Mouse (Mus musculus): ENCODE measurements around the gene Gm10053. TPM values are rescaled to one million over a fixed set of nuclear protein-coding genes. Genes with fewer than 3 reads are reported as not detected.

Gene Gm10053
- polyA plus RNA-seq, 1 experiment from 2014 or later = 252 TPM

DNA sequence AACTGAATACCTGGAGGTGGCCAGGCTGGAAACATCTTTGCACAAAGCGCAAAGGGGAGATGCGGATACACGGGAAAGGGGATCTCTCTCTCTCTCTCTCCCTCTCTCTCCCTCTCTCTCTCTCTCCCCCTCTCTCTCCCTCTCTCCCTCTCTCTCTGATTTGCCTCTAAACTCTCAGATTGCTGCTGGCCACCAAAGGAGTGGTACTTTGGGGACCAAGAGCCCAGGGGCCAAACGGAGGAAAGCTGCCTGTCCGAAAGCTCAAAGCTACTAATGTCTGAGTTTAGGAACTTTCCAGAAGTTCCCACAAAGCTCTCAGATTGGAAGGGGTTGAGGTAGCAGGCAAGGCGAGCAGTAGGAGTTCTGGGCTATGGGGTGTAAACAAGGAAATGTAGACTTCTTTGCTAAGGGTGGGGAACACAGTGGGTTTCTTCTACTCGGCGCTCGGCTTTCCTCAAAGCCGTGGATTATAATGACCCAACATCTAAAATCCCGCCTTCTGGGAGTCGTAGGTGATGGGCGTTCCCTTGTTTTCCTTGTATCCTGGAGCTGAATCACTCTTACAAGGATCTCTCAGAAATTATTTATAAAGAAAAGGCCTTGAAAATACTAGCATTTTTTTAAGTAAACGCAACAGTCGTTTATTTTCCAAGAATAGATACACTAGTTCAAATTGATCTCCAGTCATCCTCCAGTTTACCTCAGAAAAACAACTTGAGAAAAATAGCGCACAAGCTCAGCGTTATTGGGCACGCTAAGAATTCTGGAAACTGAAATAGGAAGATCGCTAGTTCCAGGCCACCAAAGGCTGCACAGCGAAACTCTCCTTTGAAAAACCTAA is 22.6 kb downstream of the Gm10053 start:
- Histone ChIP-seq H3K27ac (replicated peaks; ENCODE audit: low read depth, low read length) (no peak overlapping the region), H3K36me3 (ENCODE audit: control insufficient read depth, insufficient read depth, low read length) (no peaks in the 10 kb centered on the region), H3K4me2 (ENCODE audit: low read length) (no peak overlapping the region), H3K4me3 (replicated peaks; ENCODE audit: low read depth, low read length) (no peak overlapping the region), H3K9ac (replicated peaks; ENCODE audit: low read length) (no peak overlapping the region), H3K4me1 (ENCODE audit: control insufficient read depth, insufficient read depth, low read length) (peaks cover 18% of the 10 kb centered on the region; the same call in 1 of the 2 replicates), H3K9me3 (ENCODE audit: control insufficient read depth, low read length) (no peaks in the 10 kb centered on the region), H3K27me3 (ENCODE audit: control insufficient read depth, insufficient read depth, low read length) (peaks cover 70% of the 10 kb centered on the region)
- peak; percentile 55 for DNase-seq
- whole genome bisulfite sequencing = 1% methylated on average over 20 of the region's 20 CpGs
- ATAC-seq (ENCODE audit: low FRiP score, low TSS enrichment) = no peak

- peak; percentile 57 for DNase-seq
- no peak overlapping the region for H3K9ac ChIP-seq (replicated peaks; ENCODE audit: low read length)
- H3K36me3 ChIP-seq (ENCODE audit: control insufficient read depth, insufficient read depth, low read length) = no peaks in the 10 kb centered on the region
- 2% methylated on average over 34 of the region's 34 CpGs for WGBS
- peak overlapping the region; percentile 39 for H3K4me3 ChIP-seq (replicated peaks; ENCODE audit: low read depth, low read length)
- H3K27ac ChIP-seq (replicated peaks; ENCODE audit: low read depth, low read length) = no peak overlapping the region
- no peak for ATAC-seq (ENCODE audit: low FRiP score, low TSS enrichment)
- H3K27me3 ChIP-seq (ENCODE audit: control insufficient read depth, insufficient read depth, low read length) = peaks cover 74% of the 10 kb centered on the region
- peaks cover 18% of the 10 kb centered on the region; the same call in 1 of the 2 replicates for H3K4me1 ChIP-seq (ENCODE audit: control insufficient read depth, insufficient read depth, low read length)
- H3K9me3 ChIP-seq (ENCODE audit: control insufficient read depth, low read length) = no peaks in the 10 kb centered on the region
- H3K4me2 ChIP-seq (ENCODE audit: low read length) = peak overlapping the region; percentile 74
Measured at GRCm38 (mm10) chr19:24898737-24899577, 23.5 kb downstream of the Gm10053 start.

- ATAC-seq (ENCODE audit: low FRiP score, low TSS enrichment) = peak; percentile 58
- DNase-seq = peak; percentile 70
- Histone ChIP-seq H3K9me3 (ENCODE audit: control insufficient read depth, low read length) (no peaks in the 10 kb centered on the region), H3K4me1 (ENCODE audit: control insufficient read depth, insufficient read depth, low read length) (peaks cover 18% of the 10 kb centered on the region; the same call in 1 of the 2 replicates), H3K9ac (replicated peaks; ENCODE audit: low read length) (no peak overlapping the region), H3K4me2 (ENCODE audit: low read length) (peak overlapping the region; percentile 74), H3K36me3 (ENCODE audit: control insufficient read depth, insufficient read depth, low read length) (no peaks in the 10 kb centered on the region), H3K27ac (replicated peaks; ENCODE audit: low read depth, low read length) (no peak overlapping the region), H3K27me3 (ENCODE audit: control insufficient read depth, insufficient read depth, low read length) (peaks cover 74% of the 10 kb centered on the region), H3K4me3 (replicated peaks; ENCODE audit: low read depth, low read length) (peak overlapping the region; percentile 39)
- WGBS = under 1% methylated on average over 84 of the region's 84 CpGs
Measured at GRCm38 (mm10) chr19:24899578-24900544, 24.4 kb downstream of the Gm10053 start.

GRCm38 (mm10) chr19:24900581-24901220 is 25.2 kb downstream of the Gm10053 start, which contains the start of gene Foxd4:
TSS of gene Foxd4 (minus strand) at chr19:24901197.
- DNase-seq = peak; percentile 11
- peak within 1 kb of the TSS; percentile 74 for H3K4me2 ChIP-seq (ENCODE audit: low read length)

DNA sequence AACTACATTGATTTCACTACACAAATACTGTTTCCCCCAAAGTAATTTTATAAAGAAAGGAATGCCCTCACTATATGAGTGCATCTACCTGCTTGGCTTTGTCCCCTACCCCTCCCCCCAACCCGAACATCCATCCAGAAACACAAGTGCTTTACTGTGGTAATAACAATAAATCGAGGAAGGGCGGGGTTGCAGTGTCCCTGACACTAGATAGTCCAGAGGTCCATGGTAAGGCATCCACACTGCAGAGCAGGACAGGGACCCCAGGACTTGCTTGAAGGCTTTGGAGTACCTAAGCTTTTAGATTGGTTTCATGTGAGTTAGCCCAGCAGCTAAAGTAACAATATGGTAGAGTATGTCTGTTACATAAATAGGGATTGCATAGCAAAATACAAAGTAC is 26.2 kb downstream of the Gm10053 start:
- no peak overlapping the region for H3K9ac ChIP-seq (replicated peaks; ENCODE audit: low read length)
- DNase-seq (no peak), ATAC-seq (ENCODE audit: low FRiP score, low TSS enrichment) (no peak)
- peaks cover 18% of the 10 kb centered on the region; the same call in 1 of the 2 replicates for H3K4me1 ChIP-seq (ENCODE audit: control insufficient read depth, insufficient read depth, low read length)
- H3K4me2 ChIP-seq (ENCODE audit: low read length) = no peak overlapping the region
- no peak overlapping the region for H3K4me3 ChIP-seq (replicated peaks; ENCODE audit: low read depth, low read length)
- H3K9me3 ChIP-seq (ENCODE audit: control insufficient read depth, low read length) = no peaks in the 10 kb centered on the region
- whole genome bisulfite sequencing = 6% methylated on average over 3 of the region's 3 CpGs
- H3K36me3 ChIP-seq (ENCODE audit: control insufficient read depth, insufficient read depth, low read length) = no peaks in the 10 kb centered on the region
- peaks cover 63% of the 10 kb centered on the region for H3K27me3 ChIP-seq (ENCODE audit: control insufficient read depth, insufficient read depth, low read length)
- no peak overlapping the region for H3K27ac ChIP-seq (replicated peaks; ENCODE audit: low read depth, low read length)

More at GRCm38 (mm10) chr19:24900581-24901220, 25.2 kb downstream of the Gm10053 start, which contains the start of gene Foxd4:
- Histone ChIP-seq H3K27me3 (ENCODE audit: control insufficient read depth, insufficient read depth, low read length) (peaks cover 69% of the 10 kb centered on the region), H3K4me3 (replicated peaks; ENCODE audit: low read depth, low read length) (peak within 1 kb of the TSS; percentile 39), H3K4me1 (ENCODE audit: control insufficient read depth, insufficient read depth, low read length) (peaks cover 18% of the 10 kb centered on the region; the same call in 1 of the 2 replicates), H3K9me3 (ENCODE audit: control insufficient read depth, low read length) (no peaks in the 10 kb centered on the region), H3K27ac (replicated peaks; ENCODE audit: low read depth, low read length) (no peak within 1 kb of the TSS), H3K9ac (replicated peaks; ENCODE audit: low read length) (no peak within 1 kb of the TSS), H3K36me3 (ENCODE audit: control insufficient read depth, insufficient read depth, low read length) (no peaks in the 10 kb centered on the region)
- under 1% methylated on average over 27 of the region's 27 CpGs for WGBS
- 0 out of 2 replicates have a peak, but pooled peaks have one; percentile 24 for ATAC-seq (ENCODE audit: low FRiP score, low TSS enrichment)

DNA sequence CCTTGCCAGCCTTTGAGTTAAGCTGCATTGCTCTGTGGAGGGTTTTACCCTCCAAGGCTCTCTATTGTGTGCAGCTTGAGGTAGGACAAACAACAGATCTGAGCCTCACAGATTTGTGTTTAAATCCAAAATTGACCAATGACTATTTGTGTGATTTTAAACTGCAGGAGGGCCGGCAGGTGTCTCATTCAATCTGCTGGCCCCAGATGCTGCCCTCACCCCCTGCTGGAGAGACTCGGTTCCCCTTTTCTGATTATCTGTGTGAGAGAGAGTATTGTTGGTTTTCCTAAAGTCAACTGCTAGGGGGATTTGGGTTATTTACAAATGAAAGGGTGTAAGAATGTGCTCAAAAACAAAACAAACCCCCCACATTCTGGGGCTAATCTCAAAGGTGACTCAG is 26.8 kb downstream of the Gm10053 start:
- H3K27ac ChIP-seq (replicated peaks; ENCODE audit: low read depth, low read length) = no peak overlapping the region
- no peaks in the 10 kb centered on the region for H3K36me3 ChIP-seq (ENCODE audit: control insufficient read depth, insufficient read depth, low read length)
- no peak overlapping the region for H3K9ac ChIP-seq (replicated peaks; ENCODE audit: low read length)
- no peak overlapping the region for H3K4me3 ChIP-seq (replicated peaks; ENCODE audit: low read depth, low read length)
- no peak overlapping the region for H3K4me2 ChIP-seq (ENCODE audit: low read length)
- peaks cover 57% of the 10 kb centered on the region for H3K27me3 ChIP-seq (ENCODE audit: control insufficient read depth, insufficient read depth, low read length)
- ATAC-seq (ENCODE audit: low FRiP score, low TSS enrichment) = no peak
- H3K4me1 ChIP-seq (ENCODE audit: control insufficient read depth, insufficient read depth, low read length) = peaks cover 16% of the 10 kb centered on the region; the same call in 1 of the 2 replicates
- H3K9me3 ChIP-seq (ENCODE audit: control insufficient read depth, low read length) = no peaks in the 10 kb centered on the region
- WGBS = 2% methylated on average over 2 of the region's 2 CpGs
- no peak for DNase-seq

GRCm38 (mm10) chr19:24902821-24903220 is 27.3 kb downstream of the Gm10053 start:
- H3K27me3 ChIP-seq (ENCODE audit: control insufficient read depth, insufficient read depth, low read length) = peaks cover 52% of the 10 kb centered on the region
- WGBS = 48% methylated on average over 2 of the region's 2 CpGs
- no peak for ATAC-seq (ENCODE audit: low FRiP score, low TSS enrichment)
- H3K27ac ChIP-seq (replicated peaks; ENCODE audit: low read depth, low read length) = no peak overlapping the region
- no peak overlapping the region for H3K4me2 ChIP-seq (ENCODE audit: low read length)
- no peak overlapping the region for H3K4me3 ChIP-seq (replicated peaks; ENCODE audit: low read depth, low read length)
- H3K9ac ChIP-seq (replicated peaks; ENCODE audit: low read length) = no peak overlapping the region
- no peak for DNase-seq
- H3K36me3 ChIP-seq (ENCODE audit: control insufficient read depth, insufficient read depth, low read length) = no peaks in the 10 kb centered on the region
- H3K9me3 ChIP-seq (ENCODE audit: control insufficient read depth, low read length) = no peaks in the 10 kb centered on the region
- peaks cover 12% of the 10 kb centered on the region; the same call in 1 of the 2 replicates for H3K4me1 ChIP-seq (ENCODE audit: control insufficient read depth, insufficient read depth, low read length)
